Mouse (Mus musculus) embryonic fibroblast, embryonic 13.5 days (primary cell): Measurements from ENCODE around the gene Galm.

ENCODE experiments used
- CTCF ChIP-seq: IDR thresholded peaks from 2 replicates; pipeline ENCODE4 v1.5.1; 2011; ENCODE audit warnings: mild to moderate bottlenecking, control low read depth, low read length, moderate library complexity, borderline replicate concordance; ENCODE audit not compliant: insufficient read depth
- POLR2A ChIP-seq: IDR thresholded peaks from 2 replicates; pipeline ENCODE4 v1.6.1; 2011; ENCODE audit warnings: low read depth, mild to moderate bottlenecking, control low read depth, low read length, moderate library complexity

DNA sequence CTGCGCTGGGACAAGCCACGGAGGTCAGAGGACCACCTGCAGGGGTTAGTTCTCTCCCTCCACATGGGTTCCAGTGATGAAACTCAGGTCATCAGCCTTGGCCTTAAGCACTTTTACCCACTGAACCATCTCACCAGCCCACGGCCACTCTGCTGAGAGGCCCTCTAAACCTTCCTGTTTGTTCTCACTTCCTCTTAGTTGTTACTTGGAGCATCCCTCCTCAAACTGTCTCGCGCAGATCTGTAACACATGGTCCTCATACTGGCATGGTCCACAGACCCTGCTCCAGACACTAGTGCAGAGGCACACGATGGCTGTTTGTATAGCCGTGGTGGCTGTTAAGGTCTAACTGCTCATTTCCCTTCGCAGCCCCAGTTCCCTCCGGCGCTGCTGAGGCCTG, 56.3 kb downstream of the Galm start:
- no peak for TF ChIP-seq POLR2A
- TF ChIP-seq CTCF = no peak
